Mouse (Mus musculus) v-Abl transformed pro-B cells (cell line): ENCODE results near the gene St8sia1.

ENCODE experiments used
- in situ Hi-C, 2 experiments: fragments of 400-800 bp; cut with MboI; formaldehyde crosslinking; loops; one replicate each; pipeline ENCODE4 v1.15.1; 2025; ENCODE audit not compliant: unreplicated experiment in 2 of 2

Gene St8sia1

GRCm38 (mm10) chr6:142798837-142799236, 165.4 kb downstream of the St8sia1 start:
- in situ Hi-C loops = no loop called here

DNA sequence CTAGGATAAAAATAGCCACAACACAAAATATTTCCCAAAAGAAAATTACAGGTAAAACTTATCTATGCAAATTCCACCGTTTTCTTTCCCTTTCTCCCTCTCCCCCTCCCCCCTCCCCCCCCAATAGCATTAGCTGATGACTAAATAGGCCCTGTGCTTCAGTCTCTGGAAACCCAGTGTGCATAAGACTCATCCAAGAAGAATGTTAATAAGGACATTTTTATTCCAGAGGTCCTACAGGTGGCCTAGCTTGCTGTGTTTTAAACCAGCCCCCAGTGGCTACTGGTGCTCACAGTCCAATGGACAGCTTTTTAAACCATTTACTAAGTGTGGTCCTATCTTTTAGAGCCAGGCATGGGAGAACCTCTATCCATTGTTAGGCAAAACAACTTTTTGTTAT, 166.3 kb downstream of the St8sia1 start:
- in situ Hi-C loops = no loop called here

DNA sequence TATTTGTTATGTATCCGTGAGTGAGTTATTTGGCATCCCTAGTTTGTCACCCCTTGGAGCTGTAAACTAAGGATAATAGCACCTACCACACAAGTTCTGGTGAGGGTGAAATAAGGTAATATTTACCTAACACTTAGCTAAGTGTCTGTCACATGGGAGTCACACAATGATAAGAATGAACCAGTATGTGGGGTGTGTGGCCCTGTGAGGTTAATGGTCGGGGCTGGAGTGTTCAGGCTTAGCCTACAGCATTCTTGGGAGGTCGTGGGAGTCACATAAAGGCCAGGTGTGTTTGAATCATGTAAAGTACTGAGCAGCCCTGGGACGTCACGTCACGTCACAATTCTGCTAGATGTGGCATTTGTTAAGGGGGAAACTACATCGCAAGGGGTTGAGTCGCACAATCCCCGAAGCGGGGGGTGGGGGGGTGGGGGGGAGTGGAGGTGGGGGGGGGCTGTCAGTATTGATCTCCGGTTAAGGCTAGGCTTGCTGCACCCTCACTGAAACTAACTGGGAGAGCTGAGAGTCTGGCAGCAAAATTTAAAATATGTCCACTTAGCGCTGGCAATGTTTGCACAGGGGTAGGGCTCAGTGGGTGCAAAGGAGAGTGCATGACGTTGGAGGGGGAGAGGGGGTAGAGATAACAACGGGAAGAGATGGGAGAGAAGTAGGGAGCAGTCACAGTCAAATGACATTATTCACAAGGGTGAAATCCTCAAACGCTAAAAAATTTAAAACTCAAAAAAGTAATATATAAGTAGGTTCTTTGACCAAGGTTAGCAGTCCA, 168.4 kb downstream of the St8sia1 start:
- in situ Hi-C loops = no loop called here

DNA sequence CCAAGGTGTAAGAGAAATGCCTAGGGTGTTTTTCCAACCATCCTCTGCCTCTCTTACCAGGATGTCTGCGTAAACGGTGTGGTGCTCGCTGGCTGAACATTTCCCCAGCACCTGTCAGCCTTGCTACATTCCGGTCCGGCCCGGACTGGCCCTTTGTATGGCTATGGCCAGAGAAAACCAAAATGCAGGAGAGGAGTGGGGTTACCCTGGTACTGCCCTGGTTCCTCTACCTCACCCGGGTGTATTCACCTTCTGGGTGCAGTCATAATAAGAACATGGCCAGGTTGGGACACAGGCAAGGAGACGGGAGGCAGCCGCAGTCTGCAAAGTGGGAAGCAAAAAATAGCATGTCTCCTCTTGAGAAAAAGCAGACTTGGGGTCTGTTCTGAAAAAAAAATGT, 169.2 kb downstream of the St8sia1 start:
- in situ Hi-C loops = no loop called here

- in situ Hi-C loops = no loop called here
Observed at GRCm38 (mm10) chr6:142793468-142793867, 170.8 kb downstream of the St8sia1 start.

DNA sequence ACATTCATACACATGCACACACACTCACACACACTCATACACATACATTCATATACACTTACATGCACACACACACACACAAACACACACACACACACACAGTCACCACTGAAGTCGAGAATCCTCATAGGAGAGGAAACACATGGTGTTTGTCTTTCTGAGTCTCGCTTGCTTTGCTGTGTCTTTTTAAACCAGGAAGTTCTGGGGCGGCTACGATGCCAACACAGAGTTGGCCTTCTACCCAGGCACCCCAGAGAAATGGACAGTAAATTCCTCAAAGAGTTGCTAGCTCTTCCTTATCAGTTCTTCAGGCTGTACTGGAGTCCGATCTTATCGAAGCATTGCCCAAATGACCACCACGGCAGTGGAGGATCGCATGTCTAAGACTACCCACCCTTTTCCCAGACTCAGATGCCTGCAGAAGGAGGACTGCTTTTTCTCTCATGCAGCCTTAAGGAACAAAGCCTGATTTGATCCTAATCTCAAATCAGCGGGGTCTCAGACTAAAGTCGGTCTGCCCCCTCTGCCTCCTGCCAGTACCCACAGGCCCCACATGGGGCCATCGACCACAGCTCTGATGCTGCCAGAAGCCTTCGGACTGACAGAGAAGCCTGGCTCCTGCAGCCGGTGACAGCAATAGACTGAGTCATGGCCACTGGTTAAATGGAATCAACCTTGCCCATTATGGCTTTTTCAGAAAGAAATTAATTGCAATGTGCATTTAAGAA, 171.8 kb downstream of the St8sia1 start:
- in situ Hi-C loops = no loop called here

DNA sequence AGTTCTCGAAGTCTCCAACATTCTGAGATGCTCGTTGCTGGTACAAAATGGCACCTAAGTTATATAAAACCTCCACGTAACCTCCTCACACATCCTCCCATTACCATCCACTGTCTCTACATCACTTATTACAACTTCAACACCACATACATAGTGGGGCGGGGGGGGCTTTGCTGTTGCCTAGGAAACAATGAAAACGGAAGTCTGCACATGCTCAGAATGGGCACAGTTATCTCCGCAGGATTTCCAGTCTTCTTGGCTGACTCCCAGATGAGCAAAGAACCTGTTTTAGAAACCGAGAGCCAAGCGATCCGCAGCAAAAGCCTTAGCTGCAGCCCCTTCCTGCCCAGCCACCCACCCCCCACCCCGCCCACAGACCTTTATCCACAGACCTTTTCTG, 174.5 kb downstream of the St8sia1 start:
- in situ Hi-C loops = no loop called here

DNA sequence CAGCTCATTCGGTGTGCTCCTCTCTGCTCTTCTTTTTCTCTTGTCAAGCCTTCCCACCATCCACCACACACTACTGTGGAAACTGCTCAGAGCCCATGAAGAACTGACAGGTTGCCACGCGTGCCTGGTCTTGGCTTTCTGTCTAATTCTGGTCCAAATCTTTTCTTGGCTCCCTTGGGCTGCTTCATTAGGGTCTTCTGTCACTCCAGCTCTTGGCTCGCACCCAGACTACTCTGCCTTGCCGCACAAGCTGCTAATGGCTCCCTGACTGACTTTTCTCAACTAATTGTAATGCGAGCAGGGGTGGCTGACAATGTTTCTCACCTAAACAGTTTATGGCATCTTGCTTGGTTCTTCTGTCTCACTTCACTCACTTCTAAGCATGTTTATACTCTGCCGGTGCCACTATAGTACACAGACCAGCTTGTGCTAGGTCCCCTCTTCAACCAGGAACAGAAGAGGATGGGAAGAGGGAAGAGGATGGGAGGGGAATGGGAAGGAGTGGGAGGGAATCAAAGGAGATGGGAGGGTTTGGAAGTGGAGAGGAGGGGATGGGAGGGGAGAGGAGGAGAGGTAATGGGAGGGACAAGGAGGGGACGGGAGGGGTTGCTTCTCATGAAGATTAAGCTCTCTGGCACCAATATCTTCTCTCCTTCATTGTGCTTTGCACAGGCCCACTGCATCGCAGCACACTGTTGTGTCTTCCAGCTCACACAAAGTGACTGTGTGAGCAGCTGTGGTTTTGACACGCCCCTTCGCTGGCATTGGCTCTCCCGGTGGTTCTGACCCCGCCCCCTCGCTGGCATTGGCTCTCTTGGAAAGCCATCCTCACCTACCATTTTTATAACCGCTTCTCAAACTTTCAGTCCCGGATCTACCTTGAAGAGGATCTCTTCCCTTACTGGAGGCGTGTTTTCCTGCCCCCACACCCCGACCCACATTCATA, 175.9 kb downstream of the St8sia1 start:
- in situ Hi-C loops = no loop called here

GRCm38 (mm10) chr6:142786106-142786505, 178.1 kb downstream of the St8sia1 start:
- in situ Hi-C loops = no loop called here

GRCm38 (mm10) chr6:142785343-142785742, 178.9 kb downstream of the St8sia1 start:
- in situ Hi-C loops = no loop called here

DNA sequence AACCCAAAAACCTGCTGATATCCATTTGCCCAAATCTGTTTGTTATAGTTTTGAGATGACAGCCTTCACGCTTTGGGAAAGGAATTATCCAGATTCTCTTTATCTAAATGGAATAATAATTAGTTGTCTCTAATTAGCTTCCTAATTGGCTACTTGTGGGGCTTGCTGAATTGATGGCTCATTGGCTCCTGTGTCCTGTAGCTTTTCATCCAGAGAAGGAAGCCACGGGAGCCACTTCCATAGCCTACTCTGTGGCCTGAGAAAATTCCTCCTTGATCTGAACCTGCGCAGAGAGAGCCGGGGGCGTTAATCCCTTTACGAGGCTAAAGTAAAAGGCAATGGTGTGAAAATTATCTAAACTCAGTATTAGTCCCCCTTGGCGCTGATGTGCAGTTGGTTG, 183.0 kb downstream of the St8sia1 start:
- in situ Hi-C loops = loop anchor here in 1 of 2 experiments (5.0 kb wide), 1 partner anchor 254 kb away; no protein-coding TSS in a partner anchor

DNA sequence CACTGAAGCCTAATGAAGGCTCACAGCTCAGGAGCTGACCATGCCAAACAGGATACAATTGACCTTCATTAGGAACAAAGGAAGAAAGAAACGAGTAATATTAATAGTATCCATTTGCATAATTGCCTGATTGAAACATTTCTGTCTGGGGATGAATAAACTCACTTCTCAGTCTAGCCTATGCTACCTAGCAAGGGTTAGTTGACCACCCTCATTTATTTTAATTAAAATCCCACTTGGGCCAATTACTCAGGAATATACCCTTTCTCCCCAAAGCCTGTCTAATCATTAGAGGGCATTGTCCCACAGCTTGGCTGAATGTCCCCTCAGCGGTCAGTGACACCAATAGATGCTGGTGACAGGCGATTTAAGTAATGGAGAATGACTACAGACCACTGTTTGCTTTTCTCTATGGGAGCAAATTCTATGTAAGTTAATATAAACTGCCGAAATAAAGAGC, 183.6 kb downstream of the St8sia1 start:
- in situ Hi-C loops = loop anchor here in 1 of 2 experiments (5.0 kb wide), 1 partner anchor 253 kb away; no protein-coding TSS in a partner anchor

DNA sequence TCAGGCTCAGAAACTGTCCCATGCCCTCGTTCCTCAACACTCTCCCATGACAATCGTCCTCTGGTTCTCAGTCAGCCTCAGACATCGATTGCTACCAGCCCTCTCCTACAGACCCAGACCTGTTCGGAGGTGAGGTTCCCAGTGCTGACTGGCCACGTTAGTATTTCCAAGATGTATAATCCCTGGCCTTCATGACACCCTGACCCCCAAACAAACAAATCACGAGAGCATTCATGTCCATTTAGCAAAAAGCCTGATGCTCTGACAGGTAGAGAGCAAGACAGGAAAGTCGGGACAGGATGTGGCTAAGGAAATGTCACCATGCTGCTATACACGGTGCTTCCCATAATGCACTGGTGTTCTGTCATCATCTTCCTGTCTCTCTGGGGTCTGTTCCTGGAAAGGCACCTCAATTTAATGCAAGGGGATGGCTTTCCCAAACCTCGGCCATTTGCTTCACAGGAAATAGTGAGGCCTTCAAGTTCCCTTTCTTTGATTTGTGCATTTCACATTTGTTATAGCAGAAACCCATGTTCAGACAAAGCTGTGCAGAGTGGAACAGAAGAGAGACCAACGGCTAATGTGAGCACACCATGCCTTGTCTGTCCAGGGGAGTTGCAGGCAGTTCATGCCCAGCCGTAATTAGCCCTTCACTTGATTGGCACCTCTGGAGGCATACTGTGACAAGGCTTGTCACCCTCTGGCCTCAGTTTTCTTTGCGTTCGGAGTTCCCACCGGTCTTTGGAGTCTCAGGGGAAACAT, 184.3 kb downstream of the St8sia1 start:
- in situ Hi-C loops = loop anchor here in 1 of 2 experiments (5.0 to 10.0 kb wide), 2 partner anchors 253 to 415 kb away; no protein-coding TSS in a partner anchor

DNA sequence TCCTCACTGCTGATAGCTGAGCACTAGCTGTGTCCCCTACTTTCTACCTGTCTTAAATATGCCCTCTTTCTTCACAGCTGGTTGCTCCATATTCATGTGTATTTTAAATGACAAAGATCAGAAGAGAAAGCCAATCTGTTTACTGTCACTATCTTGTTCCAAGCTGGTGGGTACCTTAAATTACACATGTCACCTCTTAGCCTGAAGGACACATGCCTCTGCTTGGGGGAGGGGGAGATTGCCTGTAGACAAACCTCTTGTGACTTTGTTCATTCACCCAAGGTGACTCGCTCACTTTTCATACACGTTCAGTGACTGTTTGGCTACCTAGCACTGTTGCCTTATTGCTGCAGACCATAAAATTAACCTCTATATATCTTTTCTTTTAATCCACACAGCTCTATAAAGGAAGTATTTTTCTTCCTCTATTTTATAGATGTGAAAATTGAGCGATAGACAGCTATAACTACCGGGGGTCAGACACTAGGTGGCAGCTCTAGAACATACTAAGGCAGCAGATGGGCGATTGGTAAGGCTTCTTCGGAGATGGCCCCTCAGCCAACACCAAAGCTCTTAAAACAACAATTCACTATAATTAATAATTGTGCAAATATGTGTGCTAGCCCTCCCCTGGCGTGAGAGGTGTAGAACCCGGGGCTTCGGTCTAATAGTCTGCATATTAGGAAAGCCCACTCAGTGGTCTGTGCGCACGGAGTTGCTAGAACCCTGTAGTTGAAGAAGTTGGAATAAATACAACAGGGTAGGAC, 185.0 kb downstream of the St8sia1 start:
- in situ Hi-C loops = loop anchor here in 1 of 2 experiments (10.0 kb wide), 1 partner anchor 416 kb away; no protein-coding TSS in a partner anchor

DNA sequence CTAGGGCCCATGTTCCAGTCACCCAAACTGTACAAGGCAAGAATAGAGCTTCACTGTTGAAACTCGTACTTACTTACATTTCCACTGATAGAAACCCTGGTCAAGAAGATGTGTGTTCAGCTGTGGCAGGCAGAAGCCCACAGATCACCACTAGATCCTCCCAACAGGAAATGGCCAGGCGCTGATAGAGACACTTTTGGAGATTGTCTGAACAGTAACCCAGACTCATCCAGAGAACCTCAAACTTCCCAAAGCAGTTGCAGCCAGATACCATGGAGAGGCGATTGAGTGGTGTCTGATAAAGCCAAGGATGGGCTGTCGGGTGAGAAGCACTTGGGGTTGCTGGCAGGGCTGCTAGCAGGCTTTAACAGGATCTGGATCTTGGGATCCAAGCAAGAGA, 187.3 kb downstream of the St8sia1 start:
- in situ Hi-C loops = loop anchor here in 1 of 2 experiments (10.0 kb wide), 1 partner anchor 418 kb away; no protein-coding TSS in a partner anchor

GRCm38 (mm10) chr6:142773566-142773965, 190.7 kb downstream of the St8sia1 start:
- in situ Hi-C loops = loop anchor here (10.0 to 25.0 kb wide), 3 partner anchors 386 to 421 kb away; partner anchors contain the start of genes Golt1b (in 1 of the 2) and Recql (in 1 of the 2)

GRCm38 (mm10) chr6:142771643-142772042, 192.6 kb downstream of the St8sia1 start:
- in situ Hi-C loops = loop anchor here (10.0 to 25.0 kb wide), 3 partner anchors 384 to 423 kb away; partner anchors contain the start of genes Golt1b (in 1 of the 2) and Recql (in 1 of the 2)
